Mouse (Mus musculus) liver, embryonic 12.5 days (tissue): ENCODE data around the gene Helz2. TPM values are rescaled to one million over a fixed set of nuclear protein-coding genes. Genes with fewer than 3 reads are reported as not detected.

ENCODE experiments used
- ATAC-seq: fragments of 200-750 bp; cut with Nextera tagmentation; 2 replicates; pipeline ENCODE4 v1.8.0; 2017; ENCODE audit warnings: moderate number of reproducible peaks, mild to moderate bottlenecking, moderate library complexity
- H3K27ac ChIP-seq: fragments of 300-500 bp; sonication (generic); 2 replicates; pipeline ENCODE4 v1.5.1; 2016; ENCODE audit warnings: mild to moderate bottlenecking
- H3K27me3 ChIP-seq: fragments of 300-500 bp; sonication (generic); replicated peaks from 2 replicates; pipeline ENCODE4 v1.6.1; 2016; ENCODE audit warnings: mild to moderate bottlenecking, moderate library complexity
- H3K36me3 ChIP-seq: fragments of 300-500 bp; sonication (generic); 2 replicates; pipeline ENCODE4 v1.6.1; 2016; ENCODE audit warnings: mild to moderate bottlenecking, moderate library complexity
- H3K4me1 ChIP-seq: fragments of 300-500 bp; sonication (generic); 2 replicates; pipeline ENCODE4 v1.6.1; 2016
- H3K4me2 ChIP-seq: fragments of 300-500 bp; sonication (generic); 2 replicates; pipeline ENCODE4 v1.6.1; 2016; ENCODE audit warnings: mild to moderate bottlenecking, moderate library complexity
- H3K4me3 ChIP-seq: fragments of 300-500 bp; sonication (generic); 2 replicates; pipeline ENCODE4 v1.5.1; 2016; ENCODE audit warnings: mild to moderate bottlenecking, moderate library complexity
- H3K9ac ChIP-seq: fragments of 300-500 bp; sonication (generic); 2 replicates; pipeline ENCODE4 v1.6.1; 2016; ENCODE audit warnings: mild to moderate bottlenecking, moderate library complexity
- H3K9me3 ChIP-seq: fragments of 300-500 bp; sonication (generic); replicated peaks from 2 replicates; pipeline ENCODE4 v1.6.1; 2016; ENCODE audit warnings: mild to moderate bottlenecking, moderate library complexity
- WGBS: fragments of 180-500 bp; shearing (Covaris S2); methylation state at CpG from one replicate; pipeline ENCODE4 v1.1.7; 2016; ENCODE audit not compliant: insufficient replicate concordance; 5-methylcytosine and 5-hydroxymethylcytosine counted together
- polyA plus RNA-seq: library from polyadenylated mRNA; unstranded; fragments of >200 nt; fragmentation: Nextera tagmentation; extraction: Ambion mirVana; gene quantifications from 2 replicates; pipeline ENCODE4 v1.2.1, GENCODE M21; 2016

Helz2 gene
- polyA plus RNA-seq, 1 experiment from 2014 or later, result 1.8 TPM

DNA sequence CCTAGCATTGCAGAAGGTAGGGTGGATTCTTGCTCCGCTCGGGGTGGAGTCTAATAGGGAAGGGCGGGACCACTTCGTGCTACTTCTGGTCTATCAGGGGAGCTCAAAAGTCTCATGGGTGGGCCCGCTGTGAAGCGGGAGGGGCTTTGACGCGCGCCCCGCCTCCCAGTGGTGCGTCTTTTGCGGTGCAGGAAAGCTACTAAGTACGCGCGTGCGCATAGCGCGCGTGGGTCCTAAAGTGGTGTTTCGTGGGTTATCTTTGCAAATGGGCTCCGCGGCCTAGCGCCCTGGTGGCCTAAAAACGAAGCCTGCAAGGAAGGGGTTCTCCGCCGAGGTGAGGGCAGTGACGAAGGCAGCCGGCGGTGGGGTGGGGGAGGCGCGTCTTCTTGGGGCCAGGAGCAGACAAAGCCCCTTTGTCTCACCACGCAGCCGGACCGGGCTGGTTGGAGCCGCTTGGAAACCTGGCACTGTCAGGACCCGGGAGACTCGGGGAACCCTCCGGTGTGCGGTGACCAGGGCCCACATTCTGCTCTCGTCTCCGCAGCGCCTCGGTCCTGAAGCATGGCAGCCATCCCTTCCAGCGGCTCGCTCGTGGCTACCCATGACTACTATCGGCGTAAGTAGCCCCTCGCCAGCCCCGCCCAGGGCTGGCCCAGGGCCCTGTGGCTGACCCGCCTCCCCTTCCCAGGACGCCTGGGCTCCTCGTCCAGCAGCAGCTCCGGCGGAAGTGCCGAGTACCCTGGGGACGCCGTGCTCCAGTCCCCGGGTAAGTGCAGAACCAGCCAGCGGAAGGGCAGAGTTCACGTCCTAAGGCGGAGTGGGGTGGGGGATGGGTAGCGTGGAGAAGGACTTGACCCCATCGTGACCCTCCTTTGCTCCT lies 54.5 kb downstream of the Helz2 start, which contains the start of gene Ppdpf:
Ppdpf (plus strand) TSS at position 127 of the 880 bp plus-strand sequence.
- peak within 1 kb of the TSS; percentile 85 for H3K27ac ChIP-seq
- WGBS, result under 1% methylated on average over 64 of the region's 64 CpGs
- peak within 1 kb of the TSS; percentile 98 for H3K4me2 ChIP-seq
- H3K4me1 ChIP-seq, result peaks cover 23% of the 10 kb centered on the region
- H3K36me3 ChIP-seq, result peaks cover 8% of the 10 kb centered on the region; the same call in 1 of the 2 replicates
- no peaks in the 10 kb centered on the region for H3K9me3 ChIP-seq
- peak; percentile 98 for ATAC-seq
- H3K9ac ChIP-seq, result peak within 1 kb of the TSS; percentile 82
- H3K27me3 ChIP-seq, result no peaks in the 10 kb centered on the region
- H3K4me3 ChIP-seq, result peak within 1 kb of the TSS; percentile 82

DNA sequence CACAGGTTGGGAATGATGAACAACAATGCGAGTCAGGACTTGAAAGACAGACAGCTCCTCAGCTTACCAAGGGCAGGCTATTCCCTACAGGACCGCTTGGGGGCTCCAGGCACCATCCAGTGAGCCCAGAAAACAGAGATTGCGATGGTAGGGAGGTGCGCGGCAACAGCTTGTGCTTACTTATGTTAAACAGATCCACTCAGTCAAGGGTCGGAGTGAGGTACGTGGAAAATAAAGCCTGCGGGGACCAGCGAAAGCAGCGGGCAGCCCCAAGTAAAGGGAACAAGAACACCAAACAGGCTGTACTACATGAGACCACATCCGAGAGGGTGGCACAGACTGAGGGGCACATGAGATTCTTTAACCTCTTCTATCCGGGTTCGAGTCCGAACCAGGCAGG lies 55.2 kb downstream of the Helz2 start:
- H3K9ac ChIP-seq, result peak overlapping the region; percentile 82; the same call in 1 of the 2 replicates
- H3K4me2 ChIP-seq, result peak overlapping the region; percentile 98
- H3K4me1 ChIP-seq, result peaks cover 23% of the 10 kb centered on the region
- peak overlapping the region; percentile 82 for H3K4me3 ChIP-seq
- H3K27me3 ChIP-seq, result peaks cover 4% of the 10 kb centered on the region
- under 1% methylated on average over 14 of the region's 14 CpGs for WGBS
- peak overlapping the region; percentile 85 for H3K27ac ChIP-seq
- ATAC-seq, result peak; percentile 79
- H3K36me3 ChIP-seq, result peaks cover 8% of the 10 kb centered on the region; the same call in 1 of the 2 replicates
- H3K9me3 ChIP-seq, result no peaks in the 10 kb centered on the region

DNA sequence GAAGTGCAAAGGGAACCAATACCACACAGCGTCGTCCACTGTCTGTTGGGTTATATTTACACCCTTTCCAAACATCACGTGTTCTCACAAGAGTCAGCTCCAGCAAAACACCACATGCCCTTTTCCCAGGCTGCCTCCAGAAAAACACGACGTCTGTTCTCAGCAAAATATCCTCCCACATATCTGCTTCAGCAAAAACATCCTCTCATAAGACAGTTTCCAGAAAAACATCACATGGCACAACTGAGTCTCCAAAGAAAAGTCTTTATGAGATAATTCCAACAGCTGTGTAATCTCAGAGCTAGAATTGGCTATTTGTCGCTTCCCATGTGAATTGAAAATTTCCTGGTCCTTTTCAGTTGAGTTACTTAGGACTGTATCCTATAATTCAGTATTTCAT lies 60.9 kb downstream of the Helz2 start:
- 64% methylated on average over 6 of the region's 6 CpGs for WGBS
- Histone ChIP-seq H3K27me3 (peaks cover 23% of the 10 kb centered on the region), H3K4me1 (no peaks in the 10 kb centered on the region), H3K36me3 (no peaks in the 10 kb centered on the region), H3K4me2 (no peak overlapping the region), H3K4me3 (no peak overlapping the region), H3K27ac (no peak overlapping the region), H3K9ac (no peak overlapping the region), H3K9me3 (no peaks in the 10 kb centered on the region)
- ATAC-seq, result no peak

DNA sequence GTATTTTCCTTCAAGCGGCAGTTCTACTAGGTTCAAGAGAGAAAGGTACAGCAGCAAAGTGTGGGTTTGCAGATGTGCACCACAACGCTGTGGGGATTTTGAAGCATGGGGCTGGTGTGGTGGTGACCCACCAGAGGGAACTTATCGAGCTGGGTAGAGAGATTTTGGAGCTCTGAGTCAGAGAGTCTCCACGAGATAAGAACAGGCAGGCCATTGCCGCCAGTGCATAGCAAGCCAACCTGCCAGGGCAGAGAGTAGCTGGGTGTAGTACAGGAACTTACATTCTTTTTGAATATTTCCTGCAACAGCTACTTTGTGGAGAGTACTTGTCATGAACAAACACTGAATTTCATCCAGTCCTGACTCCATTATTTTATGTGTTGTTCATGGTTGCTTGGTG lies 63.4 kb downstream of the Helz2 start:
- Histone ChIP-seq H3K27ac (no peak overlapping the region), H3K9ac (no peak overlapping the region), H3K4me1 (no peaks in the 10 kb centered on the region), H3K27me3 (peaks cover 23% of the 10 kb centered on the region), H3K4me2 (no peak overlapping the region), H3K4me3 (no peak overlapping the region), H3K9me3 (no peaks in the 10 kb centered on the region), H3K36me3 (no peaks in the 10 kb centered on the region)
- 40% methylated on average over 5 of the region's 5 CpGs for WGBS
- no peak for ATAC-seq

DNA sequence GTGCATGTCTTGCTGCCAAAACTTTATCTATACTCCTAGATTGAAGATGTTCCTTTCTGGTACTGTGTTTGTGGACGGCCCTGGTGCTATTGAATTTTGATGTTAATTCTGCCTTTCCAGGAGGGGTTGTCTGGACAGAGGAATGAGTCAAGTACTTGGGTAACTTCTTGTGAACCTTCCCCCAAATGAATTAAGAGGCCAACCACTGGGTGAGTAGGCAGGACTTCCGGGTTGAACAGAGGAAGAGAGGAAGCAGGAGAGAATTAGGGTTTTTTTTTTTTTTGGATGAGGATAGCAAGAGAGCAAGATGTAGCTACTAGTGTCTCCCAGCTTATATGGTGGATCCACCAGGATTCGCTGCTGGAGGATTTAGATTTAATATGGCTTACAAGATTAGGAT lies 63.8 kb downstream of the Helz2 start:
- Histone ChIP-seq H3K4me3 (no peak overlapping the region), H3K27ac (no peak overlapping the region), H3K36me3 (no peaks in the 10 kb centered on the region), H3K4me1 (no peaks in the 10 kb centered on the region), H3K9ac (no peak overlapping the region), H3K9me3 (no peaks in the 10 kb centered on the region), H3K4me2 (no peak overlapping the region), H3K27me3 (peaks cover 23% of the 10 kb centered on the region)
- 52% methylated on average over 3 of the region's 3 CpGs for WGBS
- ATAC-seq, result no peak

Other genes starting within 250 kb of the Helz2 start
- gene Chrna4, start 198.5 kb downstream of the Helz2 start, polyA plus RNA-seq, result 0.29 and 0.54 TPM in 2 replicates
- 0.08 and 0.26 TPM in 2 replicates for gene Kcnq2, start 106.7 kb downstream of the Helz2 start, polyA plus RNA-seq
- not detected in 2 replicates for gene Eef1a2, start 85.0 kb downstream of the Helz2 start, polyA plus RNA-seq
- gene Ppdpf, start 54.8 kb downstream of the Helz2 start, polyA plus RNA-seq, result 114 and 115 TPM in 2 replicates
- gene Ptk6, start 39.2 kb downstream of the Helz2 start, polyA plus RNA-seq, result 0.04 TPM in 1 of 2 replicates, not detected in the other
- 0.07 and 0.29 TPM in 2 replicates for gene Srms, start 28.8 kb downstream of the Helz2 start, polyA plus RNA-seq
- gene Fndc11, start 22.0 kb downstream of the Helz2 start, polyA plus RNA-seq, result 0.11 and 0.26 TPM in 2 replicates
- 13.0 and 14.4 TPM in 2 replicates for gene Gmeb2, start 46.0 kb upstream of the Helz2 start, polyA plus RNA-seq
- 0.18 TPM in 1 of 2 replicates, not detected in the other for gene Stmn3, start 72.5 kb upstream of the Helz2 start, polyA plus RNA-seq
- 39.8 and 40.4 TPM in 2 replicates for gene Rtel1, start 77.7 kb upstream of the Helz2 start, polyA plus RNA-seq
- gene Zgpat, start 122.9 kb upstream of the Helz2 start, polyA plus RNA-seq, result 22.6 and 23.9 TPM in 2 replicates
- gene Arfrp1, start 123.4 kb upstream of the Helz2 start, polyA plus RNA-seq, result 34.4 and 36.7 TPM in 2 replicates
- 10.3 and 12.1 TPM in 2 replicates for gene Lime1, start 138.1 kb upstream of the Helz2 start, polyA plus RNA-seq
- gene Zbtb46, start 217.4 kb upstream of the Helz2 start, polyA plus RNA-seq, result 15.5 and 16.9 TPM in 2 replicates